Mouse (Mus musculus): ENCODE data around the gene Fam172a. TPM values are rescaled to one million over a fixed set of nuclear protein-coding genes. Genes with fewer than 3 reads are reported as not detected.
A peak's percentile ranks its signal among the peaks of the same experiment; 100 is the strongest.

Gene Fam172a
- polyA plus RNA-seq, 1 experiment from 2014 or later, result 29.6 TPM

GRCm38 (mm10) chr13:78157465-78157864 lies 455.6 kb downstream of the Fam172a start:
- Histone ChIP-seq H3K27me3 (ENCODE audit: poor library complexity, severe bottlenecking) (peaks cover 26% of the 10 kb centered on the region), H3K36me3 (replicated peaks) (no peaks in the 10 kb centered on the region), H3K4me1 (peaks cover 27% of the 10 kb centered on the region), H3K27ac (no peak overlapping the region), H3K4me3 (no peak overlapping the region), H3K9me3 (no peaks in the 10 kb centered on the region)
- no peak for DNase-seq (ENCODE audit: extremely low spot score, low spot score)
- 89% methylated on average over 5 of the region's 5 CpGs for WGBS

DNA sequence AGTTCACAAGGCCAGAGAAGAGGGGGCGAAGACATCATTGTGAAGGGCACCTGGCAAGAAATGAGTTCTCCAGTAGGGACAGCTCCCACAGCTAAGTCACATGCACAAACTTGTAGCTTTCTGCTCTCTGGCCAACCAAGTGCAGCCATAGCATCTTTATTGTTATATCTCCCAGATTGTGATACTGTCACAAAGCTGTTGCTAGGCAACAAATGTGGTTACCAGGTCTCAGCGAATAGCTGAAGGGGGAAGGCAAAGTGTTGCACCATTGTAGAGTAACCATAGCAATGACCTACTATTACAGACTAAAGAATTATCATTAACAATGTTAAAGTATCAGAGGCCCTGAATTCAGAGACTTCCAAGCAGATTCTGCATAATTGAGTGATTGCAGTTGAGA lies 460.3 kb downstream of the Fam172a start:
- DNase-seq (ENCODE audit: extremely low spot score, low spot score), result no peak
- H3K9me3 ChIP-seq, result no peaks in the 10 kb centered on the region
- H3K27me3 ChIP-seq (ENCODE audit: poor library complexity, severe bottlenecking), result peaks cover 68% of the 10 kb centered on the region
- 50% methylated on average over 2 of the region's 2 CpGs for WGBS
- H3K4me3 ChIP-seq, result no peak overlapping the region
- peaks cover 56% of the 10 kb centered on the region for H3K4me1 ChIP-seq
- no peaks in the 10 kb centered on the region for H3K36me3 ChIP-seq (replicated peaks)
- H3K27ac ChIP-seq, result peak overlapping the region; percentile 95; the same call in 1 of the 2 replicates

GRCm38 (mm10) chr13:78163087-78163958 lies 461.5 kb downstream of the Fam172a start:
- WGBS, result under 1% methylated on average over 86 of the region's 86 CpGs
- DNase-seq (ENCODE audit: extremely low spot score, low spot score), result peak; percentile 86
- Histone ChIP-seq H3K9me3 (no peaks in the 10 kb centered on the region), H3K4me1 (peaks cover 67% of the 10 kb centered on the region), H3K27ac (peak overlapping the region; percentile 95), H3K27me3 (ENCODE audit: poor library complexity, severe bottlenecking) (peaks cover 80% of the 10 kb centered on the region), H3K36me3 (replicated peaks) (no peaks in the 10 kb centered on the region), H3K4me3 (peak overlapping the region; percentile 75)

- H3K9me3 ChIP-seq, result no peaks in the 10 kb centered on the region
- H3K4me3 ChIP-seq, result peak overlapping the region; percentile 75
- DNase-seq (ENCODE audit: extremely low spot score, low spot score), result no peak
- peaks cover 95% of the 10 kb centered on the region for H3K27me3 ChIP-seq (ENCODE audit: poor library complexity, severe bottlenecking)
- H3K27ac ChIP-seq, result peak overlapping the region; percentile 95
- peaks cover 80% of the 10 kb centered on the region for H3K4me1 ChIP-seq
- H3K36me3 ChIP-seq (replicated peaks), result no peaks in the 10 kb centered on the region
Observed at GRCm38 (mm10) chr13:78164941-78165340, 463.1 kb downstream of the Fam172a start.

DNA sequence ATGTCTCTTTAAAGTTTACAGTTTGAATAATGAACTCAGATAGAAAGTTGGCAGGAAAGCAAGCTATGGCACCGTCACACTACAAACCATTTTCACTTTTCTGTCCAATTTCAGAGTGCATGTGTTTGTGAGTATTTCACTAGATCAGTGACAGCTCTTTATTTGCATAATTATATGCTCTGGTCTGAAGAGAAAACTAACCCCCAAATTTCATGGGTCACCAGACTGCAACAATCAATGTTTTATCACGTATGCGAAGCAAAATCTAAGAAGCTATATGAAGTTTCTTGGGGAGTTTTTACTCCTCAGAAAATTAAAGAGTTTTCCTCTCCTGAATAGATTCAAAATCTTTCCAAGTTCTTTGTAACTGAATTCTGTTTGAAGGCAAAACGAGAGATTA lies 466.3 kb downstream of the Fam172a start:
- Histone ChIP-seq H3K4me1 (peaks cover 65% of the 10 kb centered on the region), H3K9me3 (no peaks in the 10 kb centered on the region), H3K27me3 (ENCODE audit: poor library complexity, severe bottlenecking) (peaks cover 95% of the 10 kb centered on the region), H3K4me3 (peak overlapping the region; percentile 5; the same call in 1 of the 2 replicates), H3K36me3 (replicated peaks) (no peaks in the 10 kb centered on the region), H3K27ac (peak overlapping the region; percentile 95; the same call in 1 of the 2 replicates)
- no peak for DNase-seq (ENCODE audit: extremely low spot score, low spot score)
- WGBS, result 12% methylated on average over 4 of the region's 4 CpGs

GRCm38 (mm10) chr13:78171320-78171719 lies 469.5 kb downstream of the Fam172a start:
- Histone ChIP-seq H3K27me3 (ENCODE audit: poor library complexity, severe bottlenecking) (peaks cover 100% of the 10 kb centered on the region), H3K4me1 (peaks cover 58% of the 10 kb centered on the region), H3K27ac (peak overlapping the region; percentile 89), H3K4me3 (peak overlapping the region; percentile 42), H3K36me3 (replicated peaks) (no peaks in the 10 kb centered on the region), H3K9me3 (no peaks in the 10 kb centered on the region)
- peak; percentile 45 for DNase-seq (ENCODE audit: extremely low spot score, low spot score)
- under 1% methylated on average over 15 of the region's 15 CpGs for WGBS

DNA sequence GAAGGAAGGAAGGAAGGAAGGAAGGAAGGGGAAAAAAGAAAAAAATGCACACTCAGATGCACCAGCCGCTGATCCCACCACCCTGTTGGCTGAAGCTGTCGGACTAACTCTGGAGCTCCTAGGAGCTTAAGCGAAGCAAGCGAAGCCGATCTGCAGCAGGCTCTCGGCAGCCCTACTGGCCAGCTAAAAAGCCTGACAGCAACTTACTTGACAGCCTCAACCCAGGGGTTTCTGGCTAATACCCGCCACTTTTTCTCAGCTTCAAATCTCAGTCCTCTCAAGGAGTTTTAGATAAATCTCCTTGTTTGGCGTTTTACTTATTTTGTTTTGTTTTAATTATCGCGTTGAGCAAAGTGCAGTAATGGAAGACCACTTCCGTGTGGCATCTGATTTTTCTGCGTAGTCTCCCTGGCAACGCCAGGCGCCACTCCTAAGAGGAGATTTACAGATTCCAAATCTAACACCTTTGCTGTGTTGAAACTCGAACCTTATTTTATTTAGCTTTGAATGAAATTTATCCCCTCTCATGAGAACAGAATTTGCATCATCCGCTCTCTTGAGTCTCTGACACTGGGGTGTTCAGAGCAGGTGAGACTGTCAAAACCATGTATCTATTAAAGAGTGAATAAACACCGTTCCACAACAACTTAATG lies 470.3 kb downstream of the Fam172a start:
- peak; percentile 35 for DNase-seq (ENCODE audit: extremely low spot score, low spot score)
- H3K4me3 ChIP-seq, result peak overlapping the region; percentile 42
- H3K27me3 ChIP-seq (ENCODE audit: poor library complexity, severe bottlenecking), result peaks cover 100% of the 10 kb centered on the region
- H3K4me1 ChIP-seq, result peaks cover 57% of the 10 kb centered on the region
- peak overlapping the region; percentile 89 for H3K27ac ChIP-seq
- WGBS, result 1% methylated on average over 17 of the region's 17 CpGs
- no peaks in the 10 kb centered on the region for H3K9me3 ChIP-seq
- no peaks in the 10 kb centered on the region for H3K36me3 ChIP-seq (replicated peaks)

GRCm38 (mm10) chr13:78172861-78173260 lies 471.0 kb downstream of the Fam172a start:
- no peaks in the 10 kb centered on the region for H3K9me3 ChIP-seq
- peaks cover 50% of the 10 kb centered on the region for H3K4me1 ChIP-seq
- DNase-seq (ENCODE audit: extremely low spot score, low spot score), result no peak
- peak overlapping the region; percentile 42; the same call in 1 of the 2 replicates for H3K4me3 ChIP-seq
- no peaks in the 10 kb centered on the region for H3K36me3 ChIP-seq (replicated peaks)
- 0% methylated on average over 3 of the region's 3 CpGs for WGBS
- H3K27me3 ChIP-seq (ENCODE audit: poor library complexity, severe bottlenecking), result peaks cover 100% of the 10 kb centered on the region
- H3K27ac ChIP-seq, result peak overlapping the region; percentile 89; the same call in 1 of the 2 replicates

- Histone ChIP-seq H3K27me3 (ENCODE audit: poor library complexity, severe bottlenecking) (peaks cover 100% of the 10 kb centered on the region), H3K9me3 (no peaks in the 10 kb centered on the region), H3K4me3 (peak overlapping the region; percentile 54; the same call in 1 of the 2 replicates), H3K4me1 (peaks cover 46% of the 10 kb centered on the region), H3K27ac (peak overlapping the region; percentile 89; the same call in 1 of the 2 replicates), H3K36me3 (replicated peaks) (no peaks in the 10 kb centered on the region)
- whole genome bisulfite sequencing, result 3% methylated on average over 3 of the region's 3 CpGs
- DNase-seq (ENCODE audit: extremely low spot score, low spot score), result no peak
Observed at GRCm38 (mm10) chr13:78174191-78174590, 472.4 kb downstream of the Fam172a start.

DNA sequence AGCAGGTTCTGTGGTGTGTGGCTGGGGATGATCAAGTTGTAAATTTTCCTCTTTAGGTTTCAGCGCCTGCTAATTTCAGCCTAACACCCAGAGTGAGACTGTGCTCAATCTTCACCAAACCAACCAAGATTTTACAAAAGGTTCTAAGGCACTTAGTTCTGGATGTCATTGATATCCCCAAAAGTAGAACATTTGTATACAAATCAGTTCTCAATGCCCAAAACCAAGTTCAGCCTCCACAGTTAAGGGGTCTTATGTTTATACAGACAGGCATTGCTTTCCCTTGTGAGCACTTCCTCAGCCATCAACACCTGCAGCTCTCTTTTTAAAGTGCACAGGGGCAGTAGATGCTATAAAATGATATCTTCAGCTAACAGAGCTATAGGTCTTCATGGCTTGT lies 473.1 kb downstream of the Fam172a start:
- 11% methylated on average over 1 of the region's 1 CpGs for WGBS
- H3K4me3 ChIP-seq, result peak overlapping the region; percentile 54; the same call in 1 of the 2 replicates
- no peaks in the 10 kb centered on the region for H3K9me3 ChIP-seq
- H3K36me3 ChIP-seq (replicated peaks), result no peaks in the 10 kb centered on the region
- peaks cover 47% of the 10 kb centered on the region for H3K4me1 ChIP-seq
- peak overlapping the region; percentile 89; the same call in 1 of the 2 replicates for H3K27ac ChIP-seq
- H3K27me3 ChIP-seq (ENCODE audit: poor library complexity, severe bottlenecking), result peaks cover 100% of the 10 kb centered on the region
- DNase-seq (ENCODE audit: extremely low spot score, low spot score), result peak; percentile 11

DNA sequence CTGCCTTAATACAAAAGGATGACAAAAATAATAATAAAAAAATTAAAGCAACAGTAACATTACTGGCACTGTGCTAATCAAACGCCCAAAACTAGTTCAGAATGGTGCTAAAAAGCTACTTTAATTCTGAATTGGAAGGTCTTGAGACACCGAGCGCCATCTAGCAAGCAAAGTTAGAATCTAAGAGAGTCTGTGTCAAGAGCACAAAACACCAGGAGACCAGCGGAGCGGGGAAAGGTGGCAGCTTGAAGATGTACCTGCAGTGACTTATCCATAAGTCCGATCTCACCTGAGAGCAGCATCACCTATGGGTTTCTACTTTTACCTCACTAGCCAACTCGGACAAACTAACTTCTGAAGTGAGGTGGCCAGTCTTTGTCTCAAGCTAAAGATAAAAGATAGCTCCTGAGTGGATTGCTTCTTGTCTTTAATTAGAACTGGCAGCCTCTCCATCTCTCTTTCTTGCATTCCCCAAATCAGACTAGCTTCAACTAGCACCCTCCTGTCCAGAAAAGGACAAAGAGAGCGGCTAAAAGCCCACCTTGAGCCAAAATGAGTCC lies 474.1 kb downstream of the Fam172a start:
- peaks cover 55% of the 10 kb centered on the region for H3K4me1 ChIP-seq
- peak; percentile 22 for DNase-seq (ENCODE audit: extremely low spot score, low spot score)
- H3K27me3 ChIP-seq (ENCODE audit: poor library complexity, severe bottlenecking), result peaks cover 100% of the 10 kb centered on the region
- H3K4me3 ChIP-seq, result peak overlapping the region; percentile 54
- H3K36me3 ChIP-seq (replicated peaks), result no peaks in the 10 kb centered on the region
- WGBS, result 3% methylated on average over 8 of the region's 8 CpGs
- H3K27ac ChIP-seq, result peak overlapping the region; percentile 89
- H3K9me3 ChIP-seq, result no peaks in the 10 kb centered on the region

- Histone ChIP-seq H3K27me3 (ENCODE audit: poor library complexity, severe bottlenecking) (peaks cover 100% of the 10 kb centered on the region), H3K27ac (peak overlapping the region; percentile 89), H3K4me3 (peak overlapping the region; percentile 54), H3K4me1 (peaks cover 55% of the 10 kb centered on the region), H3K9me3 (no peaks in the 10 kb centered on the region), H3K36me3 (replicated peaks) (no peaks in the 10 kb centered on the region)
- WGBS, result 12% methylated on average over 5 of the region's 5 CpGs
- DNase-seq (ENCODE audit: extremely low spot score, low spot score), result peak; percentile 23
Observed at GRCm38 (mm10) chr13:78177381-78177950, 475.6 kb downstream of the Fam172a start.

All from forebrain, embryonic 10.5 days (tissue).